Mouse (Mus musculus) heart, adult 9 months (tissue): Measurements from ENCODE around the gene Themis2.
A peak's percentile ranks its signal among the peaks of the same experiment; 100 is the strongest.
"Not testable (repeated sequence)": the region's sequence is repeated elsewhere in the genome, so short reads cannot be mapped to it uniquely, and the experiment has no call there.

Experiments
- DNase-seq, 2 experiments: peaks; one replicate each; pipeline ENCODE4 v3.0.0; 2022; ENCODE audit warnings: low spot score in 2 of 2

Gene Themis2

DNA sequence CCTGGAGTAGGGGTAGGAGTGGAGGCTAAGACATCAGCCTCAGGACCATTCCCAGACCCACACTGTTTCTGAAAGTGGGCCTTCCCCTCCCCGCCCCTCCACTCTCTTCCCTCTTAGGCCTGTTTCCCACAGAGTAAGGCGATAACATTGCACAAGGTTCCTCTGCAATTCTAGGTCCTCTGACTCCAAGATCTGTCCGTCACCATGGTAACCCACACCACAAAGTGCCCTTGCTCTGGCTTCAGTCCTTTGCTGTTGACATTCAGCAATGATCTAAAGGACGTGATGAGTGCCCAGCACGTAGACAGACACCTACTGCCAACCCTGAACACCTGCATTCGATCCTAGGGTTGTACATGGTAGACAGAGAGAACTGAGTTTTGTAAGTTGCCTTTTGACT is 43.2 kb downstream of the Themis2 start:
- no peak for DNase-seq

DNA sequence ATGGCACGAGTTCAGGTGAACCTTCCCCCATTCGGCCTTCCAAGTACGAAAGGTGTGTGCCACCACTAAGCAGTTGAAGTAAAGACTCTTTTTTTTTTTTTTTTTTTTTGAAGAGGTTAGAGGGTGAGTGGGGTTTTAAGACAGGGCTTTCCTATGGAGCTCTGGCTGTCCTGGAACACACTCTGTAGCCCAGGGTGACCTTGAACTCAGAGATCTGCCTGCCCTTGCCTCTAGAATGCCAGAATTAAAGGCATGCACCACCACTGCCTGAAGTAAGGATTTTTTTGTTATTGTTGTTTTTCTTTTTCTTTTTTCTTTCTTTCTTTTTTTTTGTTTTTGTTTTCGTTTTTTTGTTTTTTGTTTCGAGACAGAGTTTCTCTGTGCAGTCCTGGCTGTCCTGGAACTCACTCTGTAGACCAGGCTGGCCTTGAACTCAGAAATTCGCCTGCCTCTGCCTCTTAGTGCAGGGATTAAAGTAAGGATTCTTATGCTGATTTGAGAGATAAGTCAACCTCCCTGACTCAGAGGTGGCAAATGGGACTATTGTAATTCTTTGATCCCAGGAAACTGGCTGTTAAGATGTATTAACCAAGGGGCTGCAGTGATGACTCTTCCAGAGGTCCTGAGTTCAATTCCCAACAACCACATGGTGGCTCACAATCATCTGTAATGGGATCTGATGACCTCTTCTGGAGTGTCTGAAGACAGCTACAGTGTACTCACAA is 46.8 kb downstream of the Themis2 start:
- DNase-seq = no peak

DNA sequence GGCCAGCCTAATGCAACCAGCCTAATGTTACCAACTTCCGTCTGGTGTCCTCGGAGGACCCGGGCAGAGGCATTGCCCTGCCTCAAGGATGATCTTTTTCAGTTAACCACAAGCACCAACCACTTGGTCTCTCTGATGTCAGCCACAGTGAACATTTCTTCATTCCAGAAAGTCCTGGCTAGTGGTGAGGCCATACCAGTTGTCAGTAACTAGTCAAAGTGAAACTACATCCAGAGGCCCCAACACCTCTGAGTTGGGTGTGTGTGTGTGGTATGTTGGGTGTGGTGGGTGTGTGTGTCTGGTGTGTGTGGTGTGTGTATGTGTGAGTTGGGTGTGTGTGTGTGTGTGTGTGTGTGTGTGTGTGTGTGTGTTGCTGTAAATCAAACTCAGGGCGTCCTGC is 47.4 kb downstream of the Themis2 start:
- no peak for DNase-seq

DNA sequence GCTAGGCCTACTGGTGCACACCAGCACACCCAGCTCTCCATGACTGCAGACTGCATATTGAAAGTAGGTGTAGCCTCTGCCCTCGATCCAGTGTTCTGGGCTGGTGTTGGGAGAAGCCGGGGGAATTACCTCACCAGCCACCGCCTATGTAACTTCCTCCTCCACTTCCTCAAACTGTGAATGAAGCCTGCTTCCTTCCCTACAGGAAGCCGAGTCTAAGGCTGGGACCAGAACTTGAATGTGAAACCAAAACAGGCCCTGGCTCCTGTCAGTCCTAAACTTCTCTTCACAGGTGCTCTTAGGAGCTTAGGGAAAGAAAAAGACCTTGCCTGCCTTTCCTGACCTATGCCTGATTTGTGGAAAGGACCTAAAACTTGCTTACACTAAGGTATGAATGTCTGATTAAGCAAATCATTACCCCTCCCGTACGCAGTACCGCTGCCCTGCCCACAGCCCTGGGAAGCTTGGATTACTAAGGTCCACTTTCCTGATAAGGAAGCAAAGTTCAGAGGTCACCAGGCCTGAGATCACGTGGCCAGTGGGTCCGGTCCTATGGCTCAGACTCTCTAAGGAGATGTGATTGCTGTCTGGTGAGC is 48.4 kb downstream of the Themis2 start:
- DNase-seq = peak; percentile 76 to 90

- no peak for DNase-seq
Observed at GRCm38 (mm10) chr4:132746911-132747517, 49.2 kb downstream of the Themis2 start.

- peak in 1 of 2 experiments; percentile 23 for DNase-seq
Observed at GRCm38 (mm10) chr4:132743992-132744911, 51.9 kb downstream of the Themis2 start.

GRCm38 (mm10) chr4:132741491-132741890 is 54.7 kb downstream of the Themis2 start:
- no peak for DNase-seq

- DNase-seq = not testable (repeated sequence)
Observed at GRCm38 (mm10) chr4:132737154-132737553, 59.0 kb downstream of the Themis2 start.

- DNase-seq = no peak
Observed at GRCm38 (mm10) chr4:132735894-132736293, 60.3 kb downstream of the Themis2 start.

GRCm38 (mm10) chr4:132735389-132735788 is 60.8 kb downstream of the Themis2 start:
- no peak for DNase-seq

- no peak for DNase-seq
Observed at GRCm38 (mm10) chr4:132734766-132735165, 61.4 kb downstream of the Themis2 start.

GRCm38 (mm10) chr4:132733071-132733770 is 63.0 kb downstream of the Themis2 start:
- DNase-seq = no peak

DNA sequence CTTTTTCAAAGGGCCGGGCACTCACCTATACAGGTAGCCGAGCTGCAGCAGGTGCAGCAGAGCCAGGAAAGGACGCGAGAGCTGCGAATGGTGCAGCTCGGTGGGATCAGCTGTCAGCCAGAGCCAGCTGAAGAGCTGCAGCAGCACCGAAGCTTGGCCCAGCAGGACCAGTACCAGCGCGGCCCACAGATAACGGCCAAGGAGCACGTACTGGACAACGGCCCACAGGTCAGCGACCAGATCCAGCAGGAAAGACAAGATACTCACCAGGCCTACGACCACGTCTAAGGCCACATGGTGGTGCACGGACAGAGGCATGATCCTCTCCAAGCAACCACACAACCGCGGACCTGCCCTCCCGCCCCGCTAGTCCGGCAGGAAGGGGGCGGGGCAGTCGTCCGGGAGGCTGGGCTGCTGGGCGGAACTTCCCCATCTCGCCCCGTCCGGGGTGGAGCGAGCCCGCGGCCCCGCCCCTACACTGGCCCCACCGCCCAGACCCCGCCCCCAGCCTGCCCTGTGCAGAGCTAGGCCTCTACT is 64.0 kb downstream of the Themis2 start, which contains the start of gene Xkr8:
Gene Xkr8 (minus strand): TSS at position 399 of the 537 bp plus-strand sequence.
- DNase-seq = peak; percentile 88 to 89
